Mouse (Mus musculus) forebrain, embryonic 12.5 days (tissue): ENCODE data around the gene Fbxw4. TPM values are rescaled to one million over a fixed set of nuclear protein-coding genes. Genes with fewer than 3 reads are reported as not detected.

ENCODE experiments used
- polyA plus RNA-seq: library from polyadenylated mRNA; unstranded; fragments of >200 nt; fragmentation: Nextera tagmentation; extraction: Ambion mirVana; gene quantifications from 2 replicates; pipeline ENCODE4 v1.2.1, GENCODE M21; 2016

Fbxw4 gene
- polyA plus RNA-seq, 1 experiment from 2014 or later, result 4.6 TPM

Other genes with a start within 250 kb of the Fbxw4 start
- gene Poll, start 99.8 kb downstream of the Fbxw4 start, polyA plus RNA-seq, result 18.1 and 18.2 TPM in 2 replicates
- gene Gm17018, start 99.7 kb downstream of the Fbxw4 start, polyA plus RNA-seq, result 45.5 and 47.1 TPM in 2 replicates
- gene Fgf8, start 82.6 kb upstream of the Fbxw4 start, polyA plus RNA-seq, result 4.6 TPM in 2 replicates
- 9.0 and 10.7 TPM in 2 replicates for gene Npm3, start 89.3 kb upstream of the Fbxw4 start, polyA plus RNA-seq
- gene Mgea5, start 123.5 kb upstream of the Fbxw4 start, polyA plus RNA-seq, result 94.7 and 105 TPM in 2 replicates
- gene Kcnip2, start 155.7 kb upstream of the Fbxw4 start, polyA plus RNA-seq, result 2.7 and 4.0 TPM in 2 replicates